Mouse (Mus musculus) heart, postnatal 36 days (tissue): ENCODE measurements around the gene Set. TPM values are rescaled to one million over a fixed set of nuclear protein-coding genes. Genes with fewer than 3 reads are reported as not detected.
"Not testable (repeated sequence)": the region's sequence is repeated elsewhere in the genome, so short reads cannot be mapped to it uniquely, and the experiment has no call there.

Experiments used
- DNase-seq, 2 experiments: peaks; one replicate each; pipeline ENCODE4 v3.0.0; 2021 to 2022
- intact Hi-C: fragments of 180-260 bp; cut with DNase I; formaldehyde crosslinking; loops from one replicate; pipeline ENCODE4 v1.15.1; 2025
- total RNA-seq, 2 experiments: library from RNA; stranded (reverse); gene quantifications; 2 replicates each; pipeline ENCODE4 v1.2.3; 2021

Set gene
- total RNA-seq: 100 to 1,000 TPM in 1 of 2 experiments, 10 to 100 TPM in 1; 87.1 to 103 TPM

DNA sequence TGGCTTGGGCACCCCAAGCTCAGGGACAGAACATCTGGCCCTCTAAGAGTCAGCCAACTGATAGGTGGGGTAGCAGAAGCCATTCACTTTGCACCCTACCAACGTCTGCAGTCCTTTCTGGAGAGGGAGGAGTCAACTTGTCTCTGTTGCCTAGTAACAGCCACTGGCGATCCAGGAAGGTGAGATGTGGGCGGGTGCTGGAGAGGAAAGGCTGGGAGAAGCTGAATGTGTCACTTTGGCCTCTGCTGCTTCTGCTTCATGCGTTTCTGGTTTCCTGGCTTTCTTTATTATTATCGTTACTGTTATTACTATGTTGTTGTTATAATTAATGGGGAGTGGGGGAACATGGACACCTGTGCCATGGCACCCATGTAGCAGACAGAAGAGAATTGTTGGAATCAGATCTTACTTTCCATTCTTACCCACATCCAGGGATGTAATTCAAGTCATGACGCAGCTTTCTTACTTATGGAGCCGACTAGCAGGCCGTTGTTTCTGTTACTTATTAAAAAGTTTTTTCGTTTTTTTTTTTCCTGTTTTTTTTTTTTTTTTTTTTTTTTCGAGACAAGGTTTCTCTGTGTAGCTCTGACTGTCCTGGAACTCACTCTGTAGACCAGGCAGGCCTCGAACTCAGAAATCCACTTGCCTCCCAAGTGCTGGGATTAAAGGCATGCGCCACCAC is at the start of gene Set:
Gene Set, plus strand, starts transcription at position 156 of the 682 bp plus-strand sequence.
- intact Hi-C loops: no loop called here
- DNase-seq: no peak

DNA sequence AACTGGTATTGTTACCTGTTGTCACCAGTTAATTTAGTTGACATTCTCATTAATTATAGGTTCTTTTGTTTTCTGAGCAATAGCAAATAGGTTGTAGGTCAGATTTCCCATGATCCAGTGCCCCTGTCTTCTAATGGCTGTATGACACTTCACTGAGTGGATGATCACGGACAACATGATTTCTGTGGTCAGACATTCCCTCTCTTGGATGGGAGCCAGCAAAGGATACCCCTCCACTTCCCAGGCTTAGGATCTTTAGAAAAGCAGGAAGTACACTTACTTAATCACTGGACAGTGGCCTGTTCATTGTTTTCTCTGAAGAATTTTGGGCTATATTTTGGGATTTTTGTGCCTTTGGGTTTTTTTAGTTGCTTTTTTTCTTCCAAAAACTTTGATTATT is 48.1 kb upstream of the Set start:
- intact Hi-C loops: no loop called here
- no peak for DNase-seq

DNA sequence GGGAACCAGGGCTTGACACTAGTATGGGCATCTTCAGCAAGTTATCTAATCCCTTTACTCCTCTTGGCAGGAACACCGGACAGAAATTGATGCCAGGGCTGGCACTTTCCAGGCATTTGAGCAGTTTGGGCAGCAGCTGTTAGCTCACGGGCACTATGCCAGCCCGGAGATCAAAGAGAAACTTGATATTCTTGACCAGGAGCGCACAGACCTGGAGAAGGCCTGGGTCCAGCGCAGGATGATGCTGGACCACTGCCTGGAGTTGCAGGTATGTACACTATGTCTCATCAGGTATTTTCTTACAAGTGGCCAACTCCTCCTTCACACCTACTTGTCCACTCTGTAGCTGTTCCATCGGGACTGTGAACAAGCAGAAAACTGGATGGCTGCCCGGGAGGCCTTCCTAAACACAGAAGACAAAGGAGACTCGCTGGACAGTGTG is 46.3 kb upstream of the Set start:
- intact Hi-C loops: no loop called here

DNA sequence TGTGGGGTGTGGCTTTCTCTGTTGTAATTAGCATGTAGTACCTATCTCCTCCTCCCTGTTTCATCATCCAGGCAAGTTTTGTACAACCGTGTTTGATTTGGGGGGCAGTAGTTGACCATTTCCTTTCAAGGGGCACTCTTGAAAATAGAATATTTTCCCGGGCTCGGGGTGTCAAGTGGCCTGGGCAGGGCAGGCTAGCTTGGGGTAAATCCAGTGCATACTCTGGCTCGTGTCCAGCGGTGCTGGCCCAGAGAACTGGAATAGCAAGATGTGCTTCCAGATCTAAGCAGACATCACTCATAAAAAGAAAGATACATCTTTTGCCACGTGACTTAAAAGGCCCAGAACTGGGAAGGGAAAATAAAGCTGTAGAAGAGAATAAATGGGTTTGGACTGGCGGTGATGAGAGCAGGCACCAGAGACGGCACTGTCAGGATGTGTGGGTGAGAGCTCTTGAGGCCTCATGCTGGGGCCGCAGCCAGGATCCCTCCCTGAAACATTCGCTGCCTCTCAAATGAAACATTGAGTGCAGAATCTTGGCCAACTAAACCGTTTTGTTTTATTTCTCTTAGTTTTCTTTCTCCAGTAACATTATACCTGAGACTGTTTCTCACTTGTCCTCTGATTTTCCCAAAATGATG is 42.7 kb upstream of the Set start:
- DNase-seq: peak; percentile 37 to 46
- intact Hi-C loops: no loop called here

More for the DNA sequence above, 46.3 kb upstream of the Set start:
- DNase-seq: peak; percentile 58 to 61

DNA sequence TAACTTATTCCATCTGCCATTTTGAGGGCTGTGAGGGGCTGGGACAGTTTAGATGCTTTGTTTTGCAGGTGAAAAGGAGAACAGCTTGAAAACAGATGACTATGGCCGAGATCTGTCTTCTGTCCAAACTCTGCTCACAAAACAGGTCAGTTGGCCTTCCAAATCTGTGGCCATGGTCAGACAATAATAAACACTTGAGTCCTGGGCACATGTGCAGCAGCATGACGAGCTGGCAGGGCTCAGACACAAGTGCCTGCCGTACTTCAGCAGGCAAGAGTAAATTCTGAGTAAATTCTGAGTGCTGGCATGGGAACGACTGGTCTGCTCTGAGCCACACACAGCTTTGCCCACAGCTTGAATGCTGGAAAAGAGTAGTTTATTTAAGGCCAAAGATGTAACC is 31.7 kb upstream of the Set start:
- no peak for DNase-seq
- intact Hi-C loops: no loop called here

DNA sequence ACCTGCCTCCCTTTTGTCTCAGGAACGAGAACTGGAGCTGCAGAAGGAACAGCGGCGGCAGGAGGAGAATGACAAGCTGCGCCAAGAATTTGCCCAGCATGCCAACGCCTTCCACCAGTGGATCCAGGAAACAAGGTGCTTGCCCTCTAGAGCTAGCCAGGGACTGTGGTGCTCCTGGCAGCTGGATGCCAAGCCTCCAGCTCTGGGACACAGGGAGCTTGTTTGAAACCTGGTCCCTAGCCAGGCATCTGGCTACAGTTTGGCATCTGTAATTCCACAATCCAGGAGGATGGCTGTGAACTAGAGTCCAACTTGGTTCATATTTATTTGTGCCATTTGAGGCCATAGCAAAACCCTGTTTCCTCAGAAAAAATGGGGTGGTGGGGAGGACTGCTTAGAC is 30.2 kb upstream of the Set start:
- no peak for DNase-seq
- intact Hi-C loops: no loop called here

DNA sequence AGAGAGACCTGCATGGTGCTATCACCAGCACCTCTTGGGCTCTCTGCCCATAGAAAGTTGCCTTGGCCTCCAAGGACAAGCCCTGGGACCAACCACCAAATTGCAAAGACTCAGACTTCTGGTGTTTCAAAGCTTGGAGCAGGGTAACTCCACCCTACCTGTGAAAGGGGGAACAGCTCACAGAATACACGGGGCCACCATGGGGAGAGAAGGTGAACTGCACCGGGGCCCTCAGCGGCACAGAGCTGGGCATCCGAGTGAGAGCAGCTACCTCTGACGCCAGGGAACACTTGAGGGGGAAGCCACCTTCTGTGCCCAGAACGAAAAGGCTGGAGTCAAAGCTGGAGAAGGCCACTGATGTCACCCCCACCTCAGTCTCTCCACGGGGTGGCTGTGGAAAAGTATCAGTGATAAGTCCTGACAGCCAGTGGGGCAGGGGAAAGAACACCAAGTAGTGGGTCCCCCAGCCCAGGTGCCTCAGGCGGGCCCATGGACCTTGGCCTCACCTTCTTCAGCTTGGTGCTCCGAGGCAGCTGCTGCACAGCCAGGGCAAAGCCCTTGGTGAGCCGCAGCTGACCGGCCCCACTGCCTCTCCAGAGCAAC is 24.8 kb upstream of the Set start:
- intact Hi-C loops: no loop called here
- no peak for DNase-seq

DNA sequence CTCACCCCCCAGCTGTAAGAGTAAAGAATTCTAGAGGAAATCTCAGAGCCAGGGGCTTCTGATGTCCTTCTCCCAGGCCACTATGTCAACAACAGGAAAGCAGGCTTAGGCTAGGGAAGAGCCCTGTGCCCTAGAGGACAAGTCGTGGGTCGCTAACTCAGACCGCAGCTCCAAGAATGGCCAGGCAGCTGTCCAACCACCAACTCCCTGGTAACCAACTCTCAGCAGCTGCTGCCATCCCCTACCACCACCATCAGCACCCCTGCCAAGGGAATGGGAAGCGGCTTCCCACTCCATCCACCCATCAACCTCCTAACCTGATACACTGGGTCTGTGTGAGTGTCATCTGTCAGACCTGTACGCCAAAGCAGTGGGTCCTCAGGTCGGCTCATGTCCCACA is 24.2 kb upstream of the Set start:
- no peak for DNase-seq
- intact Hi-C loops: no loop called here

DNA sequence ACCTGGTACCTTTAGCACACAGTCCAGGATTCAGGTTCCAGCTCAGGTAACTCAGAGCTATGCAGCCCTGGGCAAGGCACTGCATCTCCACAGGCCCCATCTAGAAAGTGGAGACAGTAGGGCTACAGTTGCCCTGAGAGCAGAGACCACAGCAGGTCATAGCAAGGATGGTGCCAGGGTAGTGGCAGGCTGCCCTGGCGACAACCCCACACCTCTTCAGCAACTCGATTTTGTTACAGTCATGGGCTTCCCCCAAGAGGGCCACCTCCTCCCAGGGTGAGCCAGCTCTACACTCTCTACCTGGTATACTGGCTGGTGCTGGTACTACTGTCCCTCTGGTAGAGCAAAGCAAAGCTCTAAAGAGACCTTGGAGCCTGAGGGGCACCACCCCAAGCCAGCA is 19.4 kb upstream of the Set start:
- DNase-seq: no peak
- intact Hi-C loops: no loop called here

DNA sequence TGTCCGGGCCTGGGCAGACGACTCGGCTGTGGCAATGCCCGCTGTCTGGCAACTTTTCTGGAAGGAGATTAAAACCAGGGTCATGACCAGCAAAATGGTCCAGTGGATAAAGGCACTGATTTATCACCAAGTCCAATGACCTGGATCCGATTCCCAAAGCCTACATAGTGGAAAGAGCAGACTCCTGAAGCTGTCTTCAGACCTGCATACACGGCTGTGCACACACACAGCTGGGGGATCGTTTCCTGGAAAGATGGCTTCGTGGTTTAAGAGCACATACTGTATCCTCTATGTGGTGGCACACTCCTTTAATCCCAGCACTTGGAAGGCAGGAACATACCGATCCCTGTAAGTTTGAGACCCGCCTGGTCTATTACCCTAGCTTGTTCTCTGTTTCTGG is 18.8 kb upstream of the Set start:
- DNase-seq: no peak
- intact Hi-C loops: no loop called here

DNA sequence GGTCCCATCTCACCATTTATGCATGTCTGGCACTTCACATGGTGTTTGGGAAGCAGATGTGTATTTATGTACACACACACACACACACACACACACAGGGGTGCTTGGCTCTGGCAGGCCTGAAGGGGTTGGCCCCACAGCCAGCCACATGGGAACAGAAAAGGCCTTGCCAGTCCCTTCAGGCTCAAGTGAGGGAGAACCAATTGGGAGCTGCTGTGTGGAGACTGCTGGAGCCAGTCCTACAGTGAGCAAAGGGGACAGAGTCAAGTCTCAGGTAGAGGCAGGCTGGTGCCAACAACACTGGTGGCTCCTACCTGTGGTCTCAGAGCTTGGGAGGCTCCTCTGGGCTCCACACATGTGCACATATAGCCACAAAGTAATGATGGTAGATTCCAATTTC is 17.5 kb upstream of the Set start:
- intact Hi-C loops: loop anchor here (5.0 kb wide), 2 partner anchors 38 to 123 kb away; partner anchors contain the start of gene Pkn3
- DNase-seq: no peak

DNA sequence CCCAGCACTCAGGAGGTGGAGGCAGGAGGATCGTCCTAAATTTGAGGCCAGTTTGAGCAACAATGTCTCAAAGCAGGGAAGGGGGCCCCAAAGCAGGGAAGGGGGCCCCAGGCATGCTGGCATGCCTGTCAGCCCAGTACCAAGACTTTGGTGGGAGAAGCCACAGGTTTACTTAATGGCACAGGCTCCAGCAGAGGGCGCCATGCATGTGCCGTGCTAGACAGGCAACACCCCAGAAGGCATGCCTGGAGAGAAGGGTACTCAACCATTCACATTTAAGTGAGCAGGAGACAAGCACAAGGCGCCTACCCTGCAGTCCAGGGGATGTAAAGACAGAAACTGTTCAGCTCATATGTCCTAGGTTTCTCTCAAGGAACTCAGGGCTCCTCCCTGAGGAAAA is 14.7 kb upstream of the Set start:
- peak; percentile 76 to 86 for DNase-seq
- intact Hi-C loops: loop anchor here (2.0 to 5.0 kb wide), 3 partner anchors 35 to 120 kb away; partner anchors contain the start of gene Pkn3

DNA sequence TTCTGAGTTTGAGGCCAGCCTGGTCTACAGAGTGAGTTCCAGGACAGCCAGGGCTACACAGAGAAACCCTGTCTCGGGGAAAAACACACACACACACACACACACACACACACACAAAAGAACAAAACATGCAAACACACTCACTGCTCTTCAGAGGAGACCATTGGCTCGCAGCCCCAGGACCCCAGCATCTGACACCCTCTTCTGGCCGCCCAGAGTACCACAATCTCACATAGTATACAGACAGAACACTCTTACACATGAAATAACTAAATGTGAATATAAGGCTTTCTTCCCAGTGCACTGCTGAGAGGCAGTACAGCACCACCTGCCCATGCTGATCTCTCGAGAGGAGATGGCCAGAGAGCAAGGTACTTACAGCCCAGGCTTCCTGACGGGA is 12.6 kb upstream of the Set start:
- DNase-seq: no peak
- intact Hi-C loops: loop anchor here (5.0 kb wide), 2 partner anchors 33 to 118 kb away; partner anchors contain the start of gene Pkn3

DNA sequence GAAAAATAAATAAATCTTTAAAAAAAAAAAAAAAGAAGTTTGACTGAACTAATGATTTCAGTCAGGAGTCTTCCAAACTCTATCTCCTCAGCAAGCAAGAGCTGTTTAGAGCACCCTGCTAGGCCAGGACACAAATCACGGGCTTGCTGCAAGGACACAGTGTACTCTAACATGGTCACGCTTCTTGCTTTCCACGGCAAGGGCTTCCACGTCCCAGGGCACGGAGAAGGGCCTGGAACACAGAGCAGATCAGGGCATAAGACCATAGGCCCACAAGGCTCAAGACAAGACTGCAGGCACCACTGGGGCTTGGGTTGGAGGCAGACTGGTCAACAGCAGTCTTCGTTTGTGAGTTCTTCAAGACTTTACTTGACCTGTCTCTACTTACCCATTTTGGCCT is 10.1 kb upstream of the Set start:
- intact Hi-C loops: no loop called here
- DNase-seq: no peak

DNA sequence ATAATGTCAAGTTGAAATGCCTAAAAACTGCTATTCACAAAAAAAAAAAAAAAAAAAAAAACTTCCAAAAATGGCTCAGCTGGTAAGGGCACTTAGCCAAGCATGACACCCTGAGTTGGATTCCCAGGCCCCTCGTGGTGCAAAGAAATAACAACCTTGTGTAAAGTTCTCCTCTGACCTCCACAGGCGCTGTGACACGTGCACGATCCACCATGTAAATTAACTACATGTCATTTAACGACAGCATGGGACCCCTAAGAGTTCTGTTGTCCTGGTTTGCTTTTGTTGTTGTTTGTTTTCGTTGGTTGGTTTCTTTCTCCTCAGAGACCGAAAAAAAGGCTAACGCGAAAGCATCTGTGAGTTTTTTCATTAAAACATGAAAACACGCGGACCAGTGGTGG is 9.1 kb upstream of the Set start:
- intact Hi-C loops: loop anchor here (2.0 kb wide), 1 partner anchor 15 kb away; no protein-coding TSS in a partner anchor
- DNase-seq: no peak

DNA sequence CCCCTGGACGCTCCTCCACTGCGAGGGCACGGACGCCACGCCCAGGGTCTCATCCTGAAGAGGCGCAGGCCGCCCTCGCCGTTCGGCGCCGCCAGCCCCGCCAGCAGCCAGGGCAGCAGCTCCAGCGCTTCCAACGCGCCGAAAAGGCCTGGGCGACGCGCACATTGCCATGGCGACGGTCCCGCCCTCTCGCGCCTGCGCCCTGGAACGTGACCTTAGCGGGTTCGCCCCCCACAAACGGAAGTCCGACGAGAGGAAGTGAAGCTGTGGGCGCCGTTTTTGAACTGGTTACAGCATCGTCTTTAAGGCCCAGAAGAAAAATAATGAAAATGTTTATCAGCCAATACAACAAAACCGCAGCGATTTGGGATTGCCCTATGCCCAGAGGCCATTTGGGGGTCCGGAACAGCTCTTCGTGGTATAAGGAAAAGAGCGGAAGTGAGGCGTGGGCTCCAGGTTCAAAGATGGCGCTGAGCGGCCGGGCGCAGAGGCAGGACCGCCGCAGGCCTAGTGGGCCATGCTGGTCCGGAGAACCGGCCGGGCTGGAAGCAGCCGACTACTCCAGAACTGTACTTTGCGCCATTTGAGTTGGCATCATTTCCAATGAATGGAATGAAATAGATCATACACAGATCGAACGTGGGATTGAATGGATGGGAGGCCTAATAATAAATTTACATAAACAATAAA is 8.3 kb upstream of the Set start, which contains the start of gene Wdr34:
Gene Wdr34, minus strand, starts transcription at position 183 of the 690 bp plus-strand sequence.
- peak; percentile 99 for DNase-seq
- intact Hi-C loops: loop anchor here (2.0 kb wide), 1 partner anchor 14 kb away; no protein-coding TSS in a partner anchor

DNA sequence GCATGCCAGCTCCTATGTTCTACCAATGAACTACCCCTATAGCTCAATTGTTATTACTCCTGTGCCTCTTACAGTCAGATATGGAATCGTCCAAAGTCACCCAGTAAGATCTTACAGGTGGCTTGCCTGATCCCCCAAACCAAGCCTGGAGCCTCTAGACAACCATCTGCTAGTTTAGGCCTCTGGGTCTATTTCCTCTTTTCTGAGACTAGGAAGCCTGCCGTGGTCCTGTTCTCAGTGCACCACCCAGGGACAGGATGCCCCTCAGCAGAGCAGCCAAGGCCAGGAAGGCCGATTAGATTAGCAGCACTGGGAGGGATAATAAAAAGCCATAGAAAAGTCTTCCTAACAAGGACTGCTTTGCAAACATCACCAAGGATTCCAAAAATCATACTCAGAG is 7.3 kb upstream of the Set start:
- intact Hi-C loops: loop anchor here (2.0 kb wide), 1 partner anchor 13 kb away; no protein-coding TSS in a partner anchor

DNA sequence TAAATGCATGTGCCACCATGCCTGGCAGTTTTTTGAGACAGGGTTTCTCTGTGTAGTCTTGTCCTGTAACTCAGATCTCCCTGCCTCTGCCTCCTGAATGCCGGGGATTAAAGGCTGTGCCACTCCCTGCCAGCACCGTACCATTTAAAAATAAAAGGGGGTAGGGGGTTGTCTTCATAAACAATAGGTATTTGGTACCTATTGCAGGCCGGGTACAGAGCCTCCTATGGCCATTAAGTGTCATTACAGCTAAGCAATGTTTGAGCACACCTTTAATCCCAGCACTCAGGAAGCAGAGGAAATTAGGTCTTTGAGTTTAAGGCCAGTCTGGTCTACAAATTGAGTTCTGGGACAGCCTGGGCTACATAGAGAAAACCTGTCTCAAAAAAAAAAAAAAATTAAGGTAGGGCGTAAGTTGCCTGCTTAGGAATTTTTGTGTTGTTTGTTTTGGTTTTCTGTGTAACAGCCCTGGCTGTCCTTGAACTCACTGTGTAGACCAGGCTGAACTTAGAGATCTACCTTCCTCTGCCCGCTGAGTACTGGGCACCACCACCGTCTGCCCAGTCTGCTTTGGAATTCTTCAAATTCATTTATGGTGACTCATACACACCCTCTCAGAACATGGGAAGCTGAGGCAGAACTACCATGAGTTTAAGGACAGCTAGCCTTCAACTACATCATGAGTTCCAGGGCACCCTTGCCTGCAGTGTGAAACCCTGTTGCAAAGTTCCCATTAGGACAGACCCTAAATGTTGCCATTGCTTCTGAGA is 5.0 kb upstream of the Set start:
- intact Hi-C loops: no loop called here
- no peak for DNase-seq

More for the DNA sequence above, 7.3 kb upstream of the Set start:
- DNase-seq: no peak

DNA sequence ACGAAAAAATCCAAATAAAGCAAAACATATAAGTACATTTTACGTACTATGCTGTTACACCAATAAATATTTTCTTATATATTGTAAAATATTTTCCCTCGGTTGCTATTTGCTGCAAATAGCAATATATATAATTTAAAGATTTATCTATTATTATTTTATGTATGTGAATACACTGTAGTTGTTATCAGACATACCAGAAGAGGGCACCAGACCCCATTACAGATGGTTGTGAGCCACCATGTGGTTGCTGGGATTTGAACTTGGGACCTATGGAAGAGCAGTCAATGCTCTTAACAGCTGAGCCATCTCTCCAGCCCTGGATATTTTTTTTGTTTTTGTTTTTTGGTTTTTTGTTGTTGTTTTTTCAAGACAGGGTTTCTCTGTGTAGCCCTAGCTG is 1.9 kb upstream of the Set start:
- DNase-seq, intact Hi-C loops: not testable (repeated sequence)

DNA sequence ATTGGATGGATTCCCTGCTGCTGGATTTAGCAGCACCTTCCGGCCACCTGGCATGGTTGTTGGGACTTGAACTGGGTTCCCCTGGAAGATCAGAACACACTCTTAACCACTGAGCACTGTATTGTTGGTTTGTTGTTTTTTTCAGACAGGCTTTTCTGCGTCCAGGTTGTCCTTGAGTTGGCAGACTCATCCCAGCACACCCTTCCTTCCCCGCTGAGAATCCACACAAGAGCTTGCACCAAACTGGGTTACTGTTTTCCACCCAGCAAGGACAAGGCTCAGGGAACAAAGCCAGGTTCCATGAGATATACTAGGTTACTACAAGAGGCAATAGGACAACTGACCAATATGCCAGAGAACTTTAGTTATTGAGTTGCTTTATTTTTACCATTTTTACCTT is 442 bp upstream of the Set start:
- DNase-seq: no peak
- intact Hi-C loops: no loop called here
